Mouse (Mus musculus) limb, embryonic 13.5 days (tissue): ENCODE measurements at regions not wholly inside any gene's neighbourhood (a gene's known extent, or its start where the extent isn't known, plus 50 kb on each side); places are given as distances from the start of the nearest gene placed in this dataset.

Source experiments
- ATAC-seq: fragments of 200-750 bp; cut with Nextera tagmentation; 2 replicates; pipeline ENCODE4 v1.8.0; 2017; ENCODE audit warnings: low read depth, moderate number of reproducible peaks, moderate TSS enrichment; ENCODE audit not compliant: low FRiP score
- H3K27ac ChIP-seq: fragments of 300-500 bp; sonication (generic); 2 replicates; pipeline ENCODE4 v1.5.1; 2015; ENCODE audit warnings: inconsistent platforms, mild to moderate bottlenecking, moderate library complexity
- H3K27me3 ChIP-seq: fragments of 300-500 bp; sonication (generic); 2 replicates; pipeline ENCODE4 v1.6.1; 2015; ENCODE audit warnings: mild to moderate bottlenecking, inconsistent platforms
- H3K36me3 ChIP-seq: fragments of 300-500 bp; sonication (generic); 2 replicates; pipeline ENCODE4 v1.6.1; 2015; ENCODE audit warnings: inconsistent platforms, mild to moderate bottlenecking, moderate library complexity
- H3K4me1 ChIP-seq: fragments of 300-500 bp; sonication (generic); 2 replicates; pipeline ENCODE4 v1.6.1; 2015; ENCODE audit warnings: inconsistent platforms
- H3K4me2 ChIP-seq: fragments of 300-500 bp; sonication (generic); replicated peaks from 2 replicates; pipeline ENCODE4 v1.6.1; 2015; ENCODE audit warnings: inconsistent platforms, mild to moderate bottlenecking, moderate library complexity
- H3K4me3 ChIP-seq: fragments of 300-500 bp; sonication (generic); 2 replicates; pipeline ENCODE4 v1.5.1; 2015; ENCODE audit warnings: moderate library complexity, mild to moderate bottlenecking, inconsistent platforms
- H3K9ac ChIP-seq: fragments of 300-500 bp; sonication (generic); 2 replicates; pipeline ENCODE4 v1.6.1; 2015; ENCODE audit warnings: mild to moderate bottlenecking, inconsistent platforms
- H3K9me3 ChIP-seq: fragments of 300-500 bp; sonication (generic); 2 replicates; pipeline ENCODE4 v1.6.1; 2016; ENCODE audit warnings: inconsistent platforms
- WGBS: fragments of 180-500 bp; shearing (Covaris S2); methylation state at CpG from one replicate; pipeline ENCODE4 v1.1.7; 2015; 5-methylcytosine and 5-hydroxymethylcytosine counted together

- Histone ChIP-seq H3K27ac (no peak overlapping the region), H3K4me3 (no peak overlapping the region), H3K4me1 (peaks cover 11% of the 10 kb centered on the region; the same call in 1 of the 2 replicates), H3K36me3 (no peaks in the 10 kb centered on the region), H3K9me3 (no peaks in the 10 kb centered on the region), H3K27me3 (peaks cover 31% of the 10 kb centered on the region), H3K9ac (no peak overlapping the region), H3K4me2 (no peak overlapping the region)
- 62% methylated on average over 8 of the region's 8 CpGs for WGBS
- no peak for ATAC-seq
Measured at GRCm38 (mm10) chr4:143012900-143013299, 199.9 kb downstream of the Prdm2 start.

GRCm38 (mm10) chr4:143001961-143002360 lies 210.8 kb downstream of the Prdm2 start:
- Histone ChIP-seq H3K27ac (no peak overlapping the region; the same call in 1 of the 2 replicates), H3K36me3 (no peaks in the 10 kb centered on the region), H3K9me3 (no peaks in the 10 kb centered on the region), H3K4me2 (0 out of 2 replicates have a peak overlapping the region, but pooled peaks have one; percentile 14), H3K4me3 (no peak overlapping the region), H3K9ac (no peak overlapping the region), H3K4me1 (0 out of 2 replicates have a peak, but pooled peaks cover 9% of the 10 kb centered on the region), H3K27me3 (no peaks in the 10 kb centered on the region)
- 41% methylated on average over 13 of the region's 13 CpGs for WGBS
- ATAC-seq, result no peak

GRCm38 (mm10) chr4:143001486-143001885 lies 211.3 kb downstream of the Prdm2 start:
- Histone ChIP-seq H3K27me3 (no peaks in the 10 kb centered on the region), H3K27ac (no peak overlapping the region), H3K36me3 (no peaks in the 10 kb centered on the region), H3K4me3 (no peak overlapping the region), H3K9me3 (no peaks in the 10 kb centered on the region), H3K9ac (no peak overlapping the region), H3K4me2 (0 out of 2 replicates have a peak overlapping the region, but pooled peaks have one; percentile 14), H3K4me1 (0 out of 2 replicates have a peak, but pooled peaks cover 9% of the 10 kb centered on the region)
- WGBS, result 45% methylated on average over 5 of the region's 5 CpGs
- no peak for ATAC-seq

- Histone ChIP-seq H3K36me3 (no peaks in the 10 kb centered on the region), H3K9ac (no peak overlapping the region), H3K4me2 (no peak overlapping the region), H3K9me3 (no peaks in the 10 kb centered on the region), H3K4me3 (no peak overlapping the region), H3K27ac (no peak overlapping the region), H3K27me3 (no peaks in the 10 kb centered on the region), H3K4me1 (0 out of 2 replicates have a peak, but pooled peaks cover 3% of the 10 kb centered on the region)
- 58% methylated on average over 4 of the region's 4 CpGs for WGBS
- ATAC-seq, result no peak
Measured at GRCm38 (mm10) chr4:142996406-142996805, 216.4 kb downstream of the Prdm2 start.

GRCm38 (mm10) chr4:142991401-142991800 lies 221.4 kb downstream of the Prdm2 start:
- no peak overlapping the region for H3K27ac ChIP-seq

GRCm38 (mm10) chr4:142989175-142989574 lies 223.6 kb downstream of the Prdm2 start:
- Histone ChIP-seq H3K36me3 (no peaks in the 10 kb centered on the region), H3K4me3 (no peak overlapping the region), H3K4me1 (0 out of 2 replicates have a peak, but pooled peaks cover 3% of the 10 kb centered on the region), H3K27ac (no peak overlapping the region), H3K27me3 (no peaks in the 10 kb centered on the region; the same call in 1 of the 2 replicates), H3K9me3 (no peaks in the 10 kb centered on the region), H3K4me2 (peak overlapping the region; percentile 35), H3K9ac (no peak overlapping the region)
- peak; percentile 59; the same call in 1 of the 2 replicates for ATAC-seq
- WGBS, result 4% methylated on average over 8 of the region's 8 CpGs

More at GRCm38 (mm10) chr4:142991401-142991800, 221.4 kb downstream of the Prdm2 start:
- Histone ChIP-seq H3K4me2 (no peak overlapping the region), H3K9ac (no peak overlapping the region), H3K27me3 (no peaks in the 10 kb centered on the region; the same call in 1 of the 2 replicates), H3K4me1 (no peaks in the 10 kb centered on the region), H3K9me3 (no peaks in the 10 kb centered on the region), H3K36me3 (no peaks in the 10 kb centered on the region), H3K4me3 (no peak overlapping the region)
- no peak for ATAC-seq
- 75% methylated on average over 4 of the region's 4 CpGs for WGBS

GRCm38 (mm10) chr4:142983295-142983624 lies 229.5 kb downstream of the Prdm2 start:
- no peak for ATAC-seq

GRCm38 (mm10) chr4:142982585-142983294 lies 230.1 kb downstream of the Prdm2 start:
- Histone ChIP-seq H3K9me3 (no peaks in the 10 kb centered on the region), H3K4me1 (peaks cover 16% of the 10 kb centered on the region; the same call in 1 of the 2 replicates), H3K27me3 (no peaks in the 10 kb centered on the region; the same call in 1 of the 2 replicates), H3K9ac (no peak overlapping the region), H3K36me3 (no peaks in the 10 kb centered on the region), H3K27ac (no peak overlapping the region), H3K4me3 (no peak overlapping the region), H3K4me2 (no peak overlapping the region)
- 63% methylated on average over 8 of the region's 8 CpGs for WGBS
- ATAC-seq, result no peak

More at GRCm38 (mm10) chr4:142983295-142983624, 229.5 kb downstream of the Prdm2 start:
- Histone ChIP-seq H3K27ac (no peak overlapping the region), H3K36me3 (no peaks in the 10 kb centered on the region), H3K4me2 (no peak overlapping the region), H3K27me3 (no peaks in the 10 kb centered on the region; the same call in 1 of the 2 replicates), H3K4me3 (no peak overlapping the region), H3K4me1 (peaks cover 16% of the 10 kb centered on the region; the same call in 1 of the 2 replicates), H3K9me3 (no peaks in the 10 kb centered on the region), H3K9ac (no peak overlapping the region)
- WGBS, result 66% methylated on average over 6 of the region's 6 CpGs

- H3K36me3 ChIP-seq, result no peaks in the 10 kb centered on the region
- H3K27ac ChIP-seq, result no peak overlapping the region
- H3K27me3 ChIP-seq, result no peaks in the 10 kb centered on the region
- H3K4me3 ChIP-seq, result no peak overlapping the region
- ATAC-seq, result no peak
- no peaks in the 10 kb centered on the region for H3K9me3 ChIP-seq
- WGBS, result 93% methylated on average over 11 of the region's 11 CpGs
- no peaks in the 10 kb centered on the region for H3K4me1 ChIP-seq
- H3K4me2 ChIP-seq, result no peak overlapping the region
- H3K9ac ChIP-seq, result no peak overlapping the region
Measured at GRCm38 (mm10) chr4:142975620-142976019, 237.2 kb downstream of the Prdm2 start.

- Histone ChIP-seq H3K27me3 (no peaks in the 10 kb centered on the region), H3K9me3 (0 out of 2 replicates have a peak, but pooled peaks cover 4% of the 10 kb centered on the region), H3K36me3 (no peaks in the 10 kb centered on the region), H3K4me1 (no peaks in the 10 kb centered on the region), H3K4me2 (no peak overlapping the region), H3K9ac (no peak overlapping the region), H3K4me3 (no peak overlapping the region), H3K27ac (no peak overlapping the region)
- WGBS, result 75% methylated on average over 4 of the region's 4 CpGs
- no peak for ATAC-seq
Measured at GRCm38 (mm10) chr4:142970040-142970439, 242.8 kb downstream of the Prdm2 start.

- H3K9ac ChIP-seq, result no peak overlapping the region
- no peak overlapping the region for H3K4me2 ChIP-seq
- H3K27me3 ChIP-seq, result no peaks in the 10 kb centered on the region
- H3K27ac ChIP-seq, result no peak overlapping the region
- no peak overlapping the region for H3K4me3 ChIP-seq
- 0 out of 2 replicates have a peak, but pooled peaks cover 4% of the 10 kb centered on the region for H3K9me3 ChIP-seq
- 90% methylated on average over 2 of the region's 2 CpGs for WGBS
- no peaks in the 10 kb centered on the region for H3K4me1 ChIP-seq
- H3K36me3 ChIP-seq, result no peaks in the 10 kb centered on the region
- no peak for ATAC-seq
Measured at GRCm38 (mm10) chr4:142967604-142968003, 245.2 kb downstream of the Prdm2 start.

GRCm38 (mm10) chr4:142956832-142957429 lies 255.9 kb downstream of the Prdm2 start:
- Histone ChIP-seq H3K27ac (no peak overlapping the region), H3K4me1 (no peaks in the 10 kb centered on the region), H3K4me2 (no peak overlapping the region), H3K9me3 (peaks cover 3% of the 10 kb centered on the region; the same call in 1 of the 2 replicates), H3K36me3 (no peaks in the 10 kb centered on the region), H3K9ac (no peak overlapping the region), H3K4me3 (no peak overlapping the region), H3K27me3 (no peaks in the 10 kb centered on the region)
- 73% methylated on average over 8 of the region's 8 CpGs for WGBS
- ATAC-seq, result no peak
